Mouse (Mus musculus): ENCODE measurements around the gene Rab26.

Rab26 gene

DNA sequence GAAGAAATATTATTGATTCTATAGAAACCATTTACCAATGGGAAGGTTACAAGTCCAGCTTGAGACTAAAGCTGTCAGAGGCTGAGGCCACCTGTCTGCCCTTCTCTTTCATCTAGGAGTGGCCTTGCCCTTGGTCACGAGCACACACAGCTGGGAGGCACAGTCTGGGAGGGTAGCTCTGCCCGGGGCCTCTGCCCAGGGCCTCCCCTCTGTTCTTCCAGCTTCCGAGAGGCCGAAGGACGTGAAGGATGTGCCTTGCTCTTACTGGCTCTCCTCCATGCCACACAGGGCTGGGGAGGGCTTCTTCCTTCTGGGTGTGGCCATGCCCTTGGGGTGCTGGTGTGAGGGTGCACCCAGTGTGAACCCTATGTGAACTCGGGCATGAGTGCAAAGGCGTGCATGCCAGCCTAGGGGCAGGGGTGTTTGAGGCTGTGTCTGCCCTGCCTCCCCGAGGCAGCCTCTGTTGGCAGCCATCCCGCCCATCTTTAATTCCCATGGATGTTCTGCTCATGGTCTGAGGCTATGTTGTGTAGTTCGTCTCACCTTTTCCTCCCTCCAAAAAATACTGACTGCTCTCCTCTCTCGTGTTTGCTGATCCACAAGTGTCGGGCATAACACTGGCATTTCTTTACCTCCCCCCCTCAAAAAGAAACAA, 26.1 kb downstream of the Rab26 start:
- no peak for DNase-seq (ENCODE audit: low spot score in 2 of 2)

DNA sequence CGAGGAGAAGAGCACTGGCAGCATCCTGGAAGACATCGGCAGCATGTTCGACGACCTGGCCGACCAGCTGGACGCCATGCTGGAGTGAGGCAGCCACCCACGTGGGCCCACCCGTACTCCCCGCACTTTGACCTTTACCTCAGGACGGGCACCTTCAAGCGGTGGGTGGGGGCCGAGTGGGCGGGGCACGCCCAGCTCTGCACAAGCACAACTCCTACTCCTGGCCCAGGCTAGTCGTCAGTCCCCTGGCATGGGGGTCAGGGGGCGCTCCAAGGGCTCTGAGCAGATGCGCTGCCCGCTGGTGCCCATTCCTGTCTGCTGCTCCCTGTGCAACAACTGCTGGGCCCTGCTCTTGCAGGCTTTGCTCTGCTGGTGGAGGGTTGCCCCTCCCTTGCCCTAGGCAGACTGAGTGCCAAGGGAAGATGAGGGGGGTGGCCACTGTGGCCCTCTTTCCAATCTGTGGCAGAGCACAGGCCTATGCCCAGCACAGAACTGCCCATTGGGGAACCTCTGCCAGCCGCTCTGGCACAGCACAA, 26.8 kb downstream of the Rab26 start:
- DNase-seq (ENCODE audit: low spot score in 2 of 2) = no peak

DNA sequence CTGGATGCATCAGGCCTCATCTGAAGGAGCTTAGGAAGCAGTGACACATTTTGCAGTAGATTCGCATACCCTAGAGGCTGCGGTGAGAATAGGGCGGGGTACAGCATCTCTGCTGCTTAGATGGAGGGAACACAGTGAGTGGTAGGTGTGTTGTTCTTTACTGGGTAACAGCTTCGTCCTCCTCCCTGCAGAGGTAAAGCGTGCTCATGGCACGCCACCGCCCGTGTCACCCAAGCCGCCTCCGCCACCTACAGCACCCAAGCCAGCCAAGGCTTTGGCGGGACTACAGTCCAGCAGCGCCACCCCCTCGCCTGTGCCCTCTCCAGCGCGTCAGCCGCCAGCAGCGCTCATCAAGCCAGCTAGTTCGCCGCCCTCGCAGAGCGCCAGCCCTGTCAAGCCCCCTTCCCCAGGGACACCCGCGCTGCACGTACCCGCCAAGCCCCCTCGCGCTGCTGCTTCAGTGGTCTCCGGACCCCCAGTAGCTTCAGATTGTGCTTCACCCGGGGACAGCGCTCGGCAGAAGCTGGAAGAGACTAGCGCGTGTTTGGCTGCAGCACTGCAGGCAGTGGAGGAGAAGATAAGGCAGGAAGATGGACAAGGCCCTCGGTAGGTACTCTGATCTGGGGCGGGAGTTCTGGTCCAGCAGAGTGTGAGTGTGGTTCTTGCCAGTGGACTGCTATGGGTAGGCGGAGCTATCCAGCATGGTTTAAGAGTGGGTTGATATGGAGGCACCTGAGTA, 27.5 kb downstream of the Rab26 start:
- DNase-seq (ENCODE audit: low spot score in 2 of 2) = no peak

DNA sequence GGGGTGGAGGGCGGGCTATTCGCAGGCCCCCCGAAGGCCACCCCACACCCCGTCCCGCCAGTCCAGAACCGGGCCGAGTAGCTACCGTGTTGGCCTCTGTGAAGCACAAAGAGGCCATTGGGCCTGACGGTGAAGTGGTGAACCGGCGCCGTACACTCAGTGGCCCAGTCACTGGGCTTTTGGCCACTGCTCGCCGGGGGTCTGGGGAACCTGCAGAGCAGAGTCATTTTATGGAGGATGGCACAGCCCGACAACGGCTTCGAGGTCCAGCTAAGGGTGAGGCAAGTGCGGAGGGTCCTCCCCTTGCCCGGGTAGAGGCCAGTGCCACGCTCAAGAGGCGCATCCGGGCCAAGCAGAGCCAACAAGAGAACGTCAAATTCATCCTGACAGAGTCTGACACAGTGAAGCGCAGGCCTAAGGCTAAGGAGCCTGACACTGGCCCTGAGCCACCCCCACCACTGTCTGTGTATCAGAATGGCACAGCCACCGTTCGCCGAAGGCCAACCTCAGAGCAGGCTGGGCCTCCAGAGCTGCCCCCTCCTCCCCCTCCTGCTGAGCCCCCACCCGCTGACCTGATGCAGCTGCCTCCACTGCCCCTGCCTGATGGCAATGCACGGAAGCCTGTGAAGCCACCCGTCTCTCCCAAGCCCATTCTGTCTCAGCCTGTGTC, 28.6 kb downstream of the Rab26 start:
- no peak for DNase-seq (ENCODE audit: low spot score in 2 of 2)

DNA sequence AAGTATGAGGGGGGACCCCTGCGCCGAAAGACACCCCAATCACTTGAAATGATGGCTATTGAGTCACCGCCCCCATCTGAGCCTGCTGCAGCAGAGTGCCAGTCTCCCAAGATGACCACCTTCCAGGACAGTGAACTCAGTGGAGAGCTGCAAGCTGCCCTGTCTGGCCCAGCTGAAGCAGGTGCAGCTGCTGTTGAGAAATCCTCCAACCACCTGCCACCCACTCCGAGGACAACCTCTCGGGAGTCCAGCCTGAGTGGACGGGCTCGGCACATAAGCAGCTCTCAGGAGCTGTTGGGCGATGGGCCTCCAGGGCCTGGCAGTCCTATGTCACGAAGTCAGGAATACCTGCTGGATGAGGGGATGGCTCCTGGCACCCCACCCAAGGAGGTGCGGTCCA, 29.9 kb downstream of the Rab26 start:
- DNase-seq (ENCODE audit: low spot score in 2 of 2) = no peak

DNA sequence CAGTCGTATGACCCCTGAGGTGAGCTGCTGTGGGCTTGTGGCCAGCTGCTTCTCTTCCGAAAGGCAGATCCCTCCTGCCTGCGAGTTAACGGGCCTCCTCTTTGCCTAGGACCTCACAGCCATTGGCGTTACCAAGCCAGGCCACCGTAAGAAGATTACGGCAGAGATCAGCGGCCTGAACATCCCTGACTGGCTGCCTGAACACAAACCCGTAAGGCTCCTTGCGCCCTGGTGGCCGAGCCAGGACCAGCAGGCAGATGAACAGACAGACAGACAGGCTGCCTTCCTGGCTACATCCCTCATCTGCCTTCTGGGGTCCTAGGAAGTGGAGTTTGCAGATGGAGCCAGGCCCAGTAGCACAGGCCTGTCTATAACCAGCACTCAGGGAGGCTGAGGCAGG, 31.8 kb downstream of the Rab26 start:
- DNase-seq (ENCODE audit: low spot score in 2 of 2) = no peak

DNA sequence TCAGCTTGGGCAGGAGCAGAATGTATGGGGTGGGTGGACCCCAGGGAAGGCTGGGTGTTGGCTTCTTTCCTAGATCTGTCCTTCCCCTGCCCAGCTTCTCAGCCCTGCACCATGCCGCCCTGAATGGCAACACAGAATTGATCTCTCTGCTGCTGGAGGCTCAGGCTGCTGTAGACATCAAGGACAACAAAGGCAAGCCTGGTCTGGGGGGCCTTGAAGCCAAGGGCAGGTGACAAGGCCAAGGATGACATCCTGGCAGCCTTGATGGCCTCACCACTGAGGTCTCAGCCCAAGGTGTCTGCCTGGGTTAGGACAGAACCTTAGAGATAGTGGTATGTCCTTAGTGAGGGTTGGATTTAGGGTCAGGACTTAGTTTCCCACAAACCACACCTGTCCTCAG, 38.0 kb downstream of the Rab26 start:
- DNase-seq (ENCODE audit: low spot score in 2 of 2) = no peak

DNA sequence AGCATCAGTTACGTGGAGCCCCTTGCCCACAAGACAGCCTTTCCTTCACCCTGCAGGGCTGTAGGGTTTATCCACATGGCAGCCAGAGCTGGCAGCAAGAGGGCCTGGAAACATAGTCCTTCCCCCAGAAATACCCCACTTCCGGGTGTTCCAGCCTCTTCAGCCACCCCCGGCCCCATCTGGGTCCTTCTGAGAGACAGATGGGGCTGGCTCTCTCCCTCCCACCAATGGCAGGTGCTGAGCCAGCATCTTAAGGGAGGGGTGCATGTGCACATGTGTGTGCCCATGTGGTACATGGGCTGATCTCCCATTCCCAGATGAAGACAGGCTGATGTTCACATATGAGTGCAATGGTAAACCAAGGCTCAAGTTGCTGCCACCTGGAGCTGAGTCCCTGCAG, 38.6 kb downstream of the Rab26 start:
- DNase-seq (ENCODE audit: low spot score in 2 of 2) = no peak

DNA sequence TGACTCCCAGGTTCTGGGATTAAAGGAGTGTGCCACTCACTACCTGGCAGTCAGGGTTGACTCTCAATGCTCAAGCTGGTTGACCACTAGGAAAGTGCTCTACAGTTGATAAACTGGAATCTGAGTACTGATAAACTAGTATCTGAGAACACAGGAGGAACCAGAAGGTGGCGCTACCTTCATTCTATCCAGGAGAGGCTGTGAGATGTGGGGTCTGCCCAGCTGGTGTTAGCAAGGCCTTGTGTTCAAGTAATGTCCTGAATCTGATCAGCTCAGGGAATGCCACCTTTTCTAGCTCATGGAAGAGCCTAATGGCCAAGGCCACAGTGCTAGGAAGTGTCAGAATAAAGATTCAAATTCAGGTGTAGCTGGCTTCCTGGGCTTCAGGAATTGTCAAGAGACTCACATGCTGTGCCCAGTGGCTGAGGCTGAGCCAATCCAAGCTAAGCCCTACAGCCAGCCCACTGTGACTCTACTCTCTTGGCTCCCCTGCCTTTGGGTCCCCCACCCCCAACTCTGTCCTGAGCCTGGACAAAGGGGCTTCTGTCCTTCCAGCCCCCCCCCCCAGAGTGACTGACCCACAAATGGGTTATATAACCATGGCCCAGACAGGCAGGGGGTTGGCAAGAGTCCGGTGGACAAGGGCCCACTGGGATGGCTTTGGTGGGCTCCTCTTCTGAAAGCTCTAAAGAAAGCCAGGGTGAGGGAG, 39.2 kb downstream of the Rab26 start:
- DNase-seq (ENCODE audit: low spot score in 2 of 2) = peak in 1 of 2 experiments; percentile 42

DNA sequence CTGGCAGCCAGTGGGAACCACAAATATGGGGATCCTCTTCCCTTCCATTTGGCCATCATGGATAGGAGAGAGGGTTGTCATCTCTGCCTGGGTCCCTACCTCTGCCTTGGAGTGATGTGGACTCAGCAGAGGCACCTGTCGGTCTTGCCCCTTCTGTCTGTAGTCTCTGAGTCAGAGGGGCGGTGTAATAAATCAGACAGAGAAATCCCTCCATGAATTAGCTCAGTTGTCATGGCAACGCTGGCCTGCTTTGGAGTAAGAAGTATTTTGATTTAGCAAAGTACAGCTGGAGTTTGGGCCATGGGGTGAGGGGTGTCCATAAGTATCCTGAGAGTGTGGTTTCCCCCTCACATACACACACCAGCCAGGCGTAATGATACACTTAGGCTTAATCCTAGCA, 43.6 kb downstream of the Rab26 start:
- no peak for DNase-seq (ENCODE audit: low spot score in 2 of 2)

DNA sequence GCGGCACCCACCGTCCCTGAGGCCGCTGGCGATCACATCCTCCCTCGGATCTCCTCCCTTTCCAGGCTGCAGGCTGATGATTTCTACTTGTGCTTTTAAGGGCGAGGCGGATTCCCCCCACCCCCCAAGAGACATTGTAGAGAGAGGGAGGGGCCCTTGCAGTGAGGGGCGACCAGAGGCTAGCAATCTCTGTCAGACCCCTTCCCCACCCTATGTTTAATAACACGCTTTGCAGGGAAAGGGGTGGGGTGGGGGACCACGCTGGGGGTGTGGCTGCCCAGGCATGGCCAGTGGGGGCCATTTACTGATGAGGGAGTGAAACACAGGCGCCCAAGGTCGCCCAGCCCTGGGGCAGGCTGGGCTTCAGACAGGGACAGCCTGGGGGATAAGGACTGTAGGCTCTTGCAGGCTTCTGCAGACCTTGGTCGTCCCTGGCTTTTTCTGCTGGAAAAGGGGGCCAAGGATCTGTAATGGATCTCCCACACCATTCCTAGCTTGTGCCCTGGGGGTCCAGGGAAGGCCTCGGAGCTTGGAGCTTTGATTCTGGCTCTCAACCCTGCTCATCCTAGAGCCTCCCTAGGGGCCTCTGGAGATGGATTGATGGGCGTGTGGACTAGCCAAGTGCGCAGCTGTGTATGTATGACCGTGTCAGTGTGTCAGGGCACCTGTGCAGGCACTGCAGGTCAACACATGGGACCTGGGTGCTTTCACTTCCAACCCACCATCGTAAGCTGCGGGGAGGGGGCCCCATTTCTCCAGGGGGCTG, 44.6 kb downstream of the Rab26 start:
- no peak for DNase-seq (ENCODE audit: low spot score in 2 of 2)

DNA sequence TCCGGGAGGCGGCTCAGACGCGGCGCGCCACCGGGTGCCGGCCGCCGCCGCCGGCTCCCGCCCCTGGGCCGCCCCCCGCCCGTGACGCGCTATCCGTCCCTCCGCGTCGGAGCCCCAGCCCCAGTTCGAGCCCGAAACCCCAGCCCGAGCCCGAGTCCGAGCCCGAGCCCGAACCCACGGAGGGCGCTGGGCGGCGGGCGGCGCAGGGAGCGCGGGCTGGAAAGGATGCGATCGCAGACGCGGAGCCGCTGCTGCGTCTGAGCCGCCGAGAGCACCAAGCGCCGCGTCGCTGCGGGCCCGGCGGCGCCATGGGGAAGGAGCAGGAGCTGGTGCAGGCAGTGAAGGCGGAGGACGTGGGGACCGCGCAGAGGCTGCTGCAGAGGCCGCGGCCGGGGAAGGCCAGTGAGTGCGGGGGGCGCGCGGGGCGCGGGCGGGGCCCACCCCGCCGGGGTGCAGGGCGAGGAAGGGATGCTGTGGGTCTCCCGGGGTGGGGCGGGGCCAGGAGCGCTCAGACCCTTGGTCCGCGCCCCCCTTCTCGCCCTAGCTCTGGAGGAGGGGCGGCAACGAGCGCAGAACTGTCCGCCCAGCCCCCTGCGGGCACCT, 45.2 kb downstream of the Rab26 start:
- no peak for DNase-seq (ENCODE audit: low spot score in 2 of 2)

DNA sequence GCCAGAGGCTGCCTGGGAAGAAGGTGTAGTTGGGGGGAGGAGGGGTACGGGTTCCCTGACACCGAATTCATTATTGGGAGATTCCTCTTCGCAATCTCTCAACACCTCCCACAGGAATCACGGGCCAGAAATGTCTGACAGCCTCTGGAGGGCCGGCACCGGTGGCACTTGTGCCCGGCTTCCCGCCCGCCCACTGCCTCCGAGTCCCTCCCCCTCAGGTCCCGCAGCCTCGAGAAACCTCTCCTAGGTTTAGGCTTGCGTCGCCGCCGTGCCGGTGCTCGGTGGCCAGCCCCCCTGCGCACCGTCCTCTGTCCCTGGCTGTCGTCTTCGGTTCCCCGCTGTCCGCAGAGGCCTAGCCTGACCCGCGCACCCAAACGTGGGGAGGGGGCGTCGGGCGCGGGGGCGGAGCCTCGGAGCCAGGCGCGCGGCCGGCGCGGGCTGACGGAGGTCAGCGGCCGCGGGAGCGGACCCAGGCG, 45.8 kb downstream of the Rab26 start, which contains the start of gene Caskin1:
TSS of gene Caskin1 (plus strand) at position 416 of the 476 bp plus-strand sequence.
- DNase-seq (ENCODE audit: low spot score in 2 of 2) = no peak

DNA sequence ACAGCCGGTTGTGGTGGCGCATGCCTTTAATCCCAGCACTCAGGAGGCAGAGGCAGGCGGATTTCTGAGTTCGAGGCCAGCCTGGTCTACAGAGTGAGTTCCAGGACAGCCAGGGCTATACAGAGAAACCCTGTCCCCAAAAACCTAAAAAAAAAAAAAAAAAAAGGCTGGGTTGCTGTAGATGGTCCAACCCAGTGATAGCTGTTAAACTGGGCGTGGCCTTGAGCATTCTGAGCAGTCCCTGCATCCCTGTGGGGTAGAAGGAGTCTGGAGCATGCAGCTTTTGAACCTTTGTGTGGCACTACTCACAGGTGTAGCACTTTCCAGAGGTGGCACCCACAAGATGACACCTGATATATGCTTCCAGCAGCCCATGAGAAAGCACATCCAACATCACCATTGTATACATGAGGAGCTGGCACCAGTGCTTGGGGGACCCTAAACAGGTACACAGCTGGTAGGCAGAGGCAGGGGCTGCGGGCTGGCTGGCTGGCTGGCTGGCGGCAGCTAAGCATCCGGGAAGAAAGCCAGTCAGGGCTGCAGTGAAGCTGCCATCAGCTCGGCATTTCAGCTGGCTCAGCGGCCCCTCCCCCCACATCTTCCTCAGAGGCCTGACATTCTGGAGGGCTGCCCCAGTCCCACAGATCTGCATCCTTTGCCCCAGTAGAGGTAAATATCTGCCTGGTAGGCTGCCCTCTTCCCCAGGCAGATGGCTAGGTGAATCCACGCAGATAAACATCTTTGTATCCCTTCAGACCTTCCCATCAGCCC, 48.7 kb downstream of the Rab26 start:
- no peak for DNase-seq (ENCODE audit: low spot score in 2 of 2)

DNA sequence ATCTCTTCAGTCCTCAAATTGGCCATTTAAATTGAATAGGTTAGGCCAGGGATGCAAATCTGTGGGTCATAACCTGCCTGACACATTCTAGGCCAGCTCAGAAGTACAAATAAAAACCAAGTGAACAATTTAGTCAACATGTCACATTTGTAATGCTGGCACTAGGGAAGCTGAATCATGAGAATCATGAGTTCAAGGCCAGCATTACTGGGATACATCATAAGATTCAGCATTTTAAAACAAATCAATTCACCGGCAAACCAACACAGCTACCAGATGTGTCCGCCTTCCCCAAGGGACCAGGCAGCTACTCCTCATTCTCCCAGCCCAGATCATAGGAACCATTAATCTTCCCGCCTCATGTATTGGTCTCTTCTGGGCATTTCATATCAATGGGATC, 50.5 kb downstream of the Rab26 start:
- no peak for DNase-seq (ENCODE audit: low spot score in 2 of 2)

DNA sequence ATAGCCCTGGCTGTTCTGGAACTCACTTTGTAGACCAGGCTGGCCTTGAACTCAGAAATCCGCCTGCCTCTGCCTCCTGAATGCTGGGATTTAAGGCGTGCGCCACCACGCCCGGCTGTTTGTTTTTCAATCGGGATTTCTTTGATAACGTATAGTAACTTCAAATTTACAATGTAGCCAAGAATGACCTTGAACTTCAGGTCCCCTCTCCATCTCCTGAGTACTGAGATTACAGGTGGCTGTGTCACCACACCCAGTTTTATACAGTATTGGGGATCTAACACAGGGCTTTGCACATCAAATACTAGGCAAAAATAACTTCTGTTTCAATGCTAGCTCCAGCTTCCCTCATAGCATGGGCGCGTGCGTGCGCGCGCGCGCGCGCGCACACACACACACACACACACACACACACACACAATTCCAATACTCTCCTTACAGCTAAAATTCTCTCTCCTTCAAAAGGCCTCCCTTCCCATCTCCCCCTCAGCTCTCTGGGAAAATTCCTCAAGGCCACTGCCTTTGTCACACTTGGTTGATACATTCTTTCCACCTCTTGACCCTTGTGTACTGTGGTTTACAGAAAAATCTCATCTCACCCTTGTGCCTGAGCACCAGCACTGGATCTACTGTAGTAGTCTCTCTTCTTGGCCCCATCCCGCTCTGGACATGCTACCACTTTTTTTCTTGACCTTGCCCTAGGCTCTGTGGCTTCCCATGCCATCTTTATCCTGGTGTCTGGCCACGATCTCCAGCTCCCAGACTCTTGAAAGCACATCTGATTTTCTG, 52.8 kb downstream of the Rab26 start:
- DNase-seq (ENCODE audit: low spot score in 2 of 2) = no peak

DNA sequence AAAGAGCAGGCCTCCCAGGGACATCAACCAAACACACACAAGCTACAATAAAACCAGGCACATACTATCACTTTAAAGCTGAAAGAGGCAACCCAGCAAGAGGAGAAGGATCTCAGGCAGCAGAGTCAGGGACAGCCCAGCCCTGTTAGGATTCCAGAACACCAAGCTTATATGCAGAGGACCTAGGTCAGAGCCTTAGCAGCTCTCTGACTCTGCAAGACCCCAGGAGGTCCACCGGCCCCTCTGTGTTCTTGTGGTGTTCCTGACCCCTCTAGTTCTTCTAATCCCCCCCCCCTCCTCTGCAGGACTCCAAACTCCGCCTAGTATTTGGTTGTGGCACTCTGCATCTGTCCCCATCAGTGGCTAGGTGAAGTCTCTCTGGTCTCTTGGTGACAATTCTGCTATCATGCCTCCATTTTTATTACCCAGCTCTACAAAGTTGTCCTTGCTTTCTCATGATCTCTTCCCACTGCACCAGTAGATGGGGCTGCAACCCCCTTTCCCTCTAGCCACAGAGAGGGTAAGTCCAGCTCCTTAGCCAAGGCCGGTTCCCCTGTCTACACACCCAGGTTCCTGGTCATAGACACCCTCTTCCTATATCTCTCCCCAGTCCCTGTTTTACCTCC, 53.7 kb downstream of the Rab26 start:
- DNase-seq (ENCODE audit: low spot score in 2 of 2) = no peak

DNA sequence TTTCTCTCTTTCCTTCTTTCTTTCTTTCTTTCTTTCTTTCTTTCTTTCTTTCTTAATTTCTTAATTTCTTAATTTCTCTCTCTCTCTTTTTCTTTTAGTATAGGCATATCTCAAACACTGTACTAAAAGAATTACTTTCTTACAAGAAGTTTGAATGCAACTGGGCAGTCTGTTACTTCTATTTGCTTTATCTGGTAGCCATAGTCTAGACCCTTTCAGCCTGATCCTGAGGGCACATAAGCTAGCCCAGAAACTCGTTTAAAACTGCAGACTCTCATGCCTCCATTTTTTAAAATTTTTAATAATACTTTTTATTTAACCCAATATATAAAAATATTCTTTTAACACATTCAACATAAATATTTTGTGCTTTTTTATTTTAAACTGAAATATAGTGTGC, 54.6 kb downstream of the Rab26 start:
- DNase-seq (ENCODE audit: low spot score in 2 of 2) = no peak

All from spleen, postnatal 36 days (tissue).